Mouse (Mus musculus): ENCODE measurements around the gene Uhrf2.

Gene Uhrf2

DNA sequence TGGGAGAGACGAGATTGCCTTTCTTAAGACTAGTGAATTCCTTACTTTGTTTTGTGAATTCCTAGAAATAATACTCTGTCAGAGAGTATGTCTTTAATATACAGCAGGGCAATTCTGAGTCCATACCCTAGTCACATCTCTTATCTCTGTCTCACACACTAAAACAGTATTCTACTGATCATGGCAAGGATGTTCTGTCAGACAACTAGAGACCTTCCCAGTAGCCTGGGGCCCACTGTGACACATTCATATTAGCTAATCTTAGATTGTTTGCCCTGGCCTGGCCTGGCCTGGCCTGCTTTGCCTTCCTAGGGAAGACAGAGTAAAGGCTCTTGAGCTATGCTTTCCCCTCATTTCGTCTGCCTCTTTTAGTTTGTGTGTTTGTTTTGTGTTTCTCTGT is 20.3 kb downstream of the Uhrf2 start:
- DNase-seq (ENCODE audit: low spot score in 2 of 2) = no peak

DNA sequence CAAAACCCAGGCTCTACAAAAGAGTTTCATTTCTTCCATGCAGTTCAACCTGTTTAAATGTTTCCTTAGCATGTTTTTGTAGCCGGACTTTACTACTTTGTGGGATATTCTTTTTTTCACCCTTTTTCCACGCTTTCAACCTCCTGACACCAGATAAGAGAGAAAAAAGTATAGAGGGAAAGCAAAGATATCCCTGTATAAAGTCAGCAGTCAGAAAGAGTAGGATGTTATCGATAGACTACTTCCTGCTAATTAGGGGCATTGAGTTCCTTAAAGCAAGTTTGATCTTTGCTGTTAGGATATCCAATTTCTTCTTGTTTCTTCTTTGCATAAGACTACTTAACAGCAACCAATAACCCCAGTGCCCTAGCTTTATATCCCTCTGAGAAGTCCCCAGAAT is 21.2 kb downstream of the Uhrf2 start:
- no peak for DNase-seq (ENCODE audit: low spot score in 2 of 2)

DNA sequence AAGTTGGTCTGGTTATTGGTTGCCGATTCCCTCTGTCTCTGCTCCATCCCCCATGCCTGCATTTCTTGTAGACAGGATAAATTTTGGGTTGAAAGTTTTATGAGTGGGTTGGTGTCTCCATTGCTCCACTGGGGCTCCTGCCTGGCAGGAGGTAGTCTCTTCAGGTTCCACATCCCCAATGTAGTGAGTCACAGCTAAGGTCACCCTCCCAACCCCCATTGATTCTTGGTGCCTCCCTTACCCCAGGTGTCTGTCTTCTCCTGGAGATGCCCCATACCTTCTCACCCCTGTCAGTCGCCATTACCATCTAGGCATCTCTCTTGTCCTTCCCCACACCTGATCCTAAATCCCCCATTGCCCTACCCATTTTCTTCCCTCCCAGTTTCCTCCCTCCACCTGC is 23.9 kb downstream of the Uhrf2 start:
- DNase-seq (ENCODE audit: low spot score in 2 of 2) = no peak

DNA sequence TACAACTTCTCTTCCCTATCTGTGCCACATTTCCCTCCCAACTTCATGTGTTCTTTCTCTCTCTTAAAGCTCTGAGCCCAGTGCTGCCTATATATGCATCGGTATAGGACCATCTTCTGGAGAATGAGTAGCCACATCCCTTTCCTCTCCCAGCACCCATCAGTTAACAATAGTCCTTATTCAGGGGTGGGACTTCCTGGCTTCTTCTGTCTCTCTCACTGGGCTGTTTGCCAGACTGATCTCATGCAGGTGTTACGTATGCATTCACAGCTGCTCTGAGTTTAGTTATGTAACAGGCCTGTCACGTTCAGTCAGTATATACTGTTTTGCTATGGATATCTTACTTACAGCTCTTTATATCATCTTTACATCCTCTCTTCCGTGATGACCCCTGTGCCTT is 35.5 kb downstream of the Uhrf2 start:
- DNase-seq (ENCODE audit: low spot score in 2 of 2) = no peak

DNA sequence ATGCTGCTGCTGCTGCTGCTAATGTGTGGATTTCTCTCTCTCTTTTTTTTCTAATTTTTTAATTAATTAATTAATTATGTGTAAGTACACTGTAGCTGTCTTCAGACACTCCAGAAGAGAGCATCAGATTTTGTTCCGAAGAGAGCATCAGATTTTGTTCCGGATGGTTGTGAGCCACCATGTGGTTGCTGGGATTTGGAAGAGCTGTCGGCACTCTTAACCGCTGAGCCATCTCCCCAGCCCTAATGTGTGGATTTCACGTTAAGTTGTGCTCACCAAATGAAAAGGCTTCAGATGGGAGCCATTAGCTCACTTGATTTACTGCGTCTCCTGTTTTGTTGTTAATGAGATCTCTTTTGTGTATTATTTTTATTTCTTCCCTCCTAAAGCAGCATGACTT is 59.9 kb downstream of the Uhrf2 start:
- DNase-seq (ENCODE audit: low spot score in 2 of 2) = no peak

DNA sequence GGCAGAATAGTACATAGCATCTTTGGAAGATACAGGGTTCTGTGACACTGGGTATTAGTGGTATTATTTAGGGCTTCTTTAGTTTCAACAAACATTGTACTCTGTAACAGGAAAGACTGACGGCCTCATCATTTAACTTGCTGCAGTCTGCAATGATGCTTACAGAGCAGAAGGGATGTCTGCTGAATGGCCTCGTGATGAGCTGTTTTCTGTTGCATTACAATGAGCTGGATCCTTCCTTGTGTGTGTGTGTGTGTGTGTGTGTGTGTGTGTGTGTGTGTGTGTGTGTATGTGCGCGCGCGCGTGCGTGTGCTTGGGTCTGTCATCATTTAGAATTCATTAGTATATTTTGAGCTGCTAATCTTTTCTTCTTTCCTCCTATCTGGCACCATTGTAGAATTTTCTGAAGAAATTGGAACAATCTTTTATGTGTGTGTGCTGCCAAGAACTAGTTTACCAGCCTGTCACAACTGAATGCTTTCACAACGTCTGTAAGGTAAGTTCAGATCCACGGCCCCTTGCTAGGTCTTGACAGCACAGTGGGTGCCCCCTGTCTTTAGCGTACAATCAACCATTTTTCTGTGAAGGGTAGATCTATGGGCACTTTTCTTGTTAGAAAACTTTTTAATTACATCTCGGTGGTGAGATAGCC is 61.5 kb downstream of the Uhrf2 start:
- no peak for DNase-seq (ENCODE audit: low spot score in 2 of 2)

DNA sequence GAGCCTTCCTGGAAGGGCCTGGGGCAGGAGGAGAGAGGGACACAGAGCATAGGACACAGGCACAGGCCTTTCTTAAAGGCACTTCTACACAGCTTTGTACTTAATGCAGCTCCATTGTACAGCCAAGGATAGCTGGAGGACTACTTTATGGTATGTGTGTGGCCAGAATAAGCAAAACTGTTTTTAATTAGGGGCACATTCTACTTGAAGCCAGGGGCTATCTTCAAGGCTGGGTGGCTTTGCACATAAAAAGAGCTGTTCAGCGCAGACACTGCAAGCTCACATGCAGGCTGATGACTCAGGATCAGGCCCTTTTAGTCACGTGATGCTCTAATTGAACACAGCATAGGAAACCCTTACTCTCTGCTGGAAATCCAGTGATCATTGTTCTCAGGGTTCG is 65.9 kb downstream of the Uhrf2 start:
- no peak for DNase-seq (ENCODE audit: low spot score in 2 of 2)

DNA sequence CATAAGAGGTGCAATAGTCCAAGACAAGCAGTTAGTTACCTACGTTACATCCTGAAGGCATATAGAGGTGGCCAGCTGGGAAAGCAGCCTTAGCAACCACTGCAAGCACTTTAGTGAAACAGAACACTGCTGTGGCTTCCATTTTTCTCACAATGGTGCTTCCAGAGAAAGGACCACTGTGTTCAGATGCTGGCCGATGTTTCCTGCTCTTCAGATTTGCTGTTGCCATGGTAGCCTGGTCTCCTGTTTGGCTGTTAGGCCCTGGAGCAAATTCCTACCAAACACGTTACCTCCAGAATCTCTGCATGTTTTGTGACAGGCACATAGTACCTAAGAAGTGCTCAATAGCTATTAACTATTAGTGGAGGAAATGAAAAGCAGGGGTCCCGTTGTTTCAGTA is 66.7 kb downstream of the Uhrf2 start:
- DNase-seq (ENCODE audit: low spot score in 2 of 2) = no peak

DNA sequence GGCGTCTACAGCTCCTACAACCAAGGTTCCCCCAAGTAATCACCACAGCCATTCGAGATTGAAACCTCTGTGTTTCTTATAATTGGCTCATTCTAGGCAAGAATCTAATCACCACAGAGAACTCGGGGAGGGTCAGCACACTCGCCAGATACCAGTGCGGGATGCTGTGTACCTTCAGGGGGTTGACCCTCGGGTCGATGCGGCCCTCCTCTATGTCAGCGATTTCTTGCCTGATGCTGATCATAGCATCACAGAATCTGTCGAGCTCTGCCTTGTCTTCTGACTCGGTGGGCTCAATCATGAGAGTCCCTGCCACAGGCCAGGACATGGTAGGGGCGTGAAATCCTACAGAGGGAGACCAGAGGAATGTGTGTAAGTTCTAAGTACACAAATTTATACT is 70.3 kb downstream of the Uhrf2 start:
- DNase-seq (ENCODE audit: low spot score in 2 of 2) = no peak

DNA sequence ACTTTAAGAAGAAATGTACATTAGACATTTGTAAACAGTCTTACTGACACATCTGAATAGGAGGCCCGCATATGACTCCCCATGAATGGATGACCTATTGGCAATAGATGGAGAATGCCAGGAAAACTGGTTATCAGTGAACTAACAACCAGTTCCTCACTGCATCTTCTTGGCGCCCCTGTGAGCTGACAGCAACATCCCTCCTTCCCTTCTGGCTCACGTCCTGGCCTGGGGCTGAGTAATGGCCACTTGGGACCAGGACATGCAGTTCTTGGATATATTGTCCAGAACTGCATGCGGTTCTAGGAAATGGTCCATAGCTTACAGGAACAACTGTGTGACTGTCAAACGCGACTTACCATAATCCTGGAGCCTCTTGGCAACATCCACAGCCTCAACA is 72.3 kb downstream of the Uhrf2 start:
- no peak for DNase-seq (ENCODE audit: low spot score in 2 of 2)

DNA sequence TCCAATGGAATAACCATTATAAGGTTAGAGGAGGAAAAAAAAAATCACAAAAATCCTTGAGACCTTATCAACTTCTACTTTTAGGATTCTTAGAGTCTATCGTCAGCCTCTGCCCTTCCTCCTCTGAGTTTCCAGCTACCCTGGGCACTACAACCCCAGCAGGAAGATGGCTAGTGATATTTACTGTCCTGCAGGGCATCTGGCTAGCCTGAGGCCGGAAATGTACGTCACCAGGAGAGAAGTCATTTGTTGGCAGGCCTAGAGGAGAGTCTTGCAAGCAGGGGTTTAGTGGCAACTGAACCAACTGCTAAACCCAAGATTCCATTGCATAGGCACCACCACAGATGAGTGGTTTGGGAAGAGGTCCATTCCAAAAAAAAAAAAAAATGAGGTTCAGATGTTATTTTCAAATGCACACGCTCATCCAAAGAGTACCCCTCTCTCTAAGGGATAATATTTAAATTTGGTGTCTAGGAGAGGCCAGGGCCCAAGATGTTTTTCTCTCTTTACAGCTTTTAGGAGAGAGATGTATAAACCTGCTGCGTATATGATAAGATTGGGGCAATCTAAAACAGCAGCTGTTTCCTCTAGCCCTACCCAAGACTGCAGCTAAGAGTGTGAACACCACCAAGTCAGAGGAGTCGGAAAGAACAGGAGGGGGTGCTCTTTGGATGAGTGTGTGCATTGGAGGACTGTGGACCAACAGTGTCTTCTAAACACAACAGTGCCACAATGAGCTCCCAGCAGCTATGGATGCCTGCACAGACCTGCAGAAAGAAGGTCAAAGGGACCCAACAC is 74.9 kb downstream of the Uhrf2 start:
- DNase-seq (ENCODE audit: low spot score in 2 of 2) = no peak

DNA sequence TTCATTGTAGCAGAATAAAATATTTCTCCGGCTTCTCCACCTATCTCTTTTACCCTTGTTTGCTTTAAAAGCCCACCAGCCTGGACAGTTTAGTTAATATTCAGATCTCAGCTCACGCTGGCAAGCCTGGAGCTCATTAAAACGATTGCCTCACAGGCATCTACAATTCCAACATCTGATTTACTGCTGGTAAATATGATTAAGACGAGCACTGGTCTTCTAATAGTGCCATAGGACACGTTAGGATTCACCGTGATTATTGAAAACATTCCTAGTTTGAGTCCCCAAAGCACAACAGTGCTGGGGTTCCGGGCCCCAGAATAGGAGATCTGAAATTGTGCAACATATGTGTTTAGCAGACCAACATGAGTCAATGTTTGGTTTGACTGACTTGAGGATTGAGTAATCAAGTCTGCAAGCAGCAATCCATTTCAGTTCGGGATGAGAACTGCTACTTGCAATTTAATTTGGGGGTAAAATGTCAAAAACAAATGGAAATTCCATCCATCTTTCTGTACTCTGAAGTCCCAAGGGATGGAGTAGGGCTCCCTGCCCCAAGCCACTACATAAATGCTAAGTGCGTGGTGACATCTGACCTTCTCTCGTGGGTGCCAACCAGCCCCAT is 77.0 kb downstream of the Uhrf2 start:
- DNase-seq (ENCODE audit: low spot score in 2 of 2) = peak; percentile 18 to 26

DNA sequence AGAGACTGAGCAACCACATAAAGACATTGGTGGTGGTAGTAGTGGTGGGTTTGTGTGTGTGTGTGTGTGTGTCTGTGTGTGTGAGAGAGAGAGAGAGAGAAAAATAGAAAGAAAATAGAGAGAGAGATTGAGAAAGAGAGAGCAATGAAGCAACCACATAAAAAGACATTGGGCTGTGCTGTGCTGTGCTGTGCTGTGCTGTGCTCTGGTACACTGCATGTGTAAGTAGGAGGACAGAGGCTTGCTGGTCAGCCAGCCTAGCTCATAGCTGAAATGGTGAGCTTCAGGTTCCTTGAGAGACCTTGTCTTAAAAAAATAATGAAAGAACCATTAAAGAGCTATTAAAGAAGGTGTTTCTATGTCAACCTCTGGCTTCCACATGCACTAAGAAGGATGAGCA is 78.3 kb downstream of the Uhrf2 start:
- DNase-seq (ENCODE audit: low spot score in 2 of 2) = no peak

DNA sequence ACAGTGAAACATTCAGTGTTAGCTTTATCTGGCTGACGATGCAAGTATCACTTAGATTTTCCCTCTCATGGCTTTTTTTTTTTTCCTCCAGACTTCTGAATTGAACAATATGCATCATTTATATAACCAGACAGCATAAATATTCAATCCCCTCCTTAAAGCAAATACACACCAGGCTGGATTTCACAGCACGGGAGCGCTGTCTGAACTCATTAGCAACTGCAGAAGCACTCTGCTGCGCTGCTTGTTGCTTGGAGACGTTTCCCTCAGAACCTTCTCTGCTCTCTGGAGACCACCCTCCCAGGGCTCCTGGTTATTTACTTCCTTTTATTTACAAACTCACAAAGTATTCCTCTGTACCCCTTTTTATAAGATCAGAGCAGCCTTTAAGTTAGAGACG is 78.8 kb downstream of the Uhrf2 start:
- DNase-seq (ENCODE audit: low spot score in 2 of 2) = no peak

DNA sequence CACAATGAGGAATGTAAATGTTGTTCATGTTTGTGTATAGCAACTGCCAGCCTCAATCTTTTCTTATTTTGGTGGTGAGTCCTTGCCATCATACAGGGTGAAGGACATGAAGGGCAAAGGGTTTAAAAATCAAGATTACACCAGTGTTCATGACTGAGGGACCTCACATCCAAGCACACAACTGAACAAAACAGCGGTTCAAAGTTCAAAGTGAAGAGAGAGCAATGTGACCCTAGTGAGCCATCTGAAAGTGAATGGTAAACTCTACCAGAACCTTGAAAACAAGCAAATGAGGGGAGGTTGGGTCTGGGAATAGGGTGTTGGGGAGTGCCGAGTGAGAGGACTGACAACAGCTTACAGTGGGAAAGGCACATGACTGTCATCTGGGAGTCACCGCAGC is 81.1 kb downstream of the Uhrf2 start:
- DNase-seq (ENCODE audit: low spot score in 2 of 2) = no peak

DNA sequence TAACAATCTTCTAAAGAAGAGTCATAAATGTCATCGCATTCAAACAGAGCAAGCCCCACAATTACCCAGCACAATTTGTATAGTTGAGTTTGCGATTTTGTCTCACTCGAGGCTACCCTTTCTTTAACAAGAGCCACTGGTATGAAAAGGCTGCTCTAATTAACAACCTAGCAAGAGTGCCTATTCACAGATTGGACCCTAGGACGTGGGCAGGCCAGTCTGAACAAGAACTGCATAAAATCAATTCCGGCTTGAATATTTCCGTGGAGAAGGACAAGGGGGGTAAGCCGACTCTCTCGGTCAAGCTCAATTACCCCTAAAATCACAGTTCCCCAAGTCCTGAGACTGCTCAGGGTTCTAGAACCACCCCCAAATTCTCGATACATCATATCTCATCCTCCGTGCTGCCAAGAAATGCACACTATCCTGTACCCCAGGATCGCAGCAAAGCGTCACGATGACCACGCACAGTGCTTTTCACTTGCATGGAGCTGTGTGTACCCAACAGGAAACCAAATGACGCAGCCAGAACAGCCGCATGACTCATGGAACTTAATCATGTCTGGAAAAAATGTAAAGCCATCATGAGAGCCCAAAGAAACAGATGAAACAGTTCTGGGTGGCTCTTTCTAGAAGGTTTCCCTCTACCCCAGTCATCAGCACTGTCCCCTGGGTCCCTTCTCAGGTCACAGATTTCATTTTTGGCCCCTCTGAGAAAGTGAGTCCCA is 82.8 kb downstream of the Uhrf2 start:
- DNase-seq (ENCODE audit: low spot score in 2 of 2) = no peak

DNA sequence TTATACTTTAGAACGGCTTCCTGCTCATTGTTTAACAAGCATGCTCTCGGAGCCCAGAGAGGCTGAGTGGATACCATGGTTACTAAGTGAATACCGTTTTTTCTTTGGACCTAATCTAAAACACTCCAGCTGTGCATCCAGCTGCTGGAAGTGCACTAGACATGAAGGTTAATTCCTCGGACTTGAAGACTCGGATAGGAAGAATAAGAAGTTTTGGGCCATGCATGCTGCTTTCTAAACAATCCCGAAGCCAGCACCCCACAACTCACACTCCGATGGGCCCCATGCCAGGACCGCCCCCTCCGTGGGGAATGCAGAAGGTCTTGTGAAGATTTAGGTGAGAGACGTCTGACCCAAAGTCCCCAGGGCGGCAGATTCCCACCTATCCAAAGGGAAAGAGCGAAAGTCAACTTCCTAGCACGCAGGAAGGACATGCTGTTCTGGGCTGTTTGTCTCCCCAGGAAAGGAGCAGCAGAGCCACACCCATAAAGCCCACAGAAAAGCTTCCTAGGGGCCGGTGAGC is 84.7 kb downstream of the Uhrf2 start:
- DNase-seq (ENCODE audit: low spot score in 2 of 2) = no peak

DNA sequence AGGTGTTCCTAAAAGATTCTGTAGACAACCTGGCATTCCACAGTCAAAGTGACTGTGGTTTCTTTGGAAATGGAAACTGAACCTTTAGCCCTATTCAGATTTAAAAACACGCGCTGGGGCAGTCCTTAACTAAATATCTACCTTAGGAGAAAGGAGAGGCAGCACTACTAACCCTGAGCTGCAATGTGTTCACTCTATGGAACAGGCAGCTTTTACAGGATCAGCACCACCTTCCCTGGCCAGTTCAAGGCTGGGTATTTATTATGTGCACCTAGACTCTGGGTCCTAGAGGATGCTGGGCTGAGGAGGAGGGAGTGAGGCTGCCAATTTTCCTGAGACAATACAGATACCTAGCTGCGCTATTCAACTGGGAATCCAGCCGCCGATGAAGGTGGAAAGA is 85.3 kb downstream of the Uhrf2 start:
- DNase-seq (ENCODE audit: low spot score in 2 of 2) = no peak

DNA sequence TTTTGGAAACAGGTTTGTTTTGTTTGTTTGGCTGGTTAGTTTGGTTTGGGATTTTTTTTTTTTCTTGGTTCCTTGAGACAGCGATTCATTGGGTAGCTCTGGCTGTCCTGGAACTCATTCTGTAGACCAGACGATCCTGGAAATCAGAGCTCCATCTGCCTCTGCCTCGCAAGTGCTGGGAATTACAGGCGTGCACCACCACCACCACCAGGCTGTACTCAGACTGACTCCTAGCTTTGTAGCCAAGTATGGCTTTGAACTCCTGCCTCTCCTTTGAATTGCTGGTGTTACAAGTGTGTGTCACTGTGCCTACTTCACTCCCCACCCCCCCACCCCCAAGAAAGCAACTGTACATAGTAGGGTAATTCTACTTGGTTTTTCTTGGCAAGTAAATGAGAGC is 86.9 kb downstream of the Uhrf2 start:
- DNase-seq (ENCODE audit: low spot score in 2 of 2) = no peak

DNA sequence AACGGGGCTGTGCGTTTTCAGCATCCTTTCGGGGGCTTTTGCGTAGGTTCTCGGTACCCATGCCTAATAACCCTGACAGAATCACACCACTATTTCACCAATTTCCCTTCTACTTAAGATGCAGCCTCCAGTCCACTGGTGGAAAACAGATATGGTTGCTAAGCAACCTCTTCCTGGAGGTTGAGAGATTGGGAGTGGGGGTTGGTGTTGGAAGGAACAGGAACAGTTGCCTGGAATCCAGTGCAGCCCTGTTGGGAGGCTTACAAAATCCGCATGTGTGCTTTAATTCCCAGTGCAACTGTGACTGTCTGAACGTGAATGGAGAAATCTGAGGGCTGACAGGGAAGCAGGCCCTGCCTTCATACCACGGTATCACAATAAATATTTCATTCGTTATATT is 87.5 kb downstream of the Uhrf2 start:
- no peak for DNase-seq (ENCODE audit: low spot score in 2 of 2)

DNA sequence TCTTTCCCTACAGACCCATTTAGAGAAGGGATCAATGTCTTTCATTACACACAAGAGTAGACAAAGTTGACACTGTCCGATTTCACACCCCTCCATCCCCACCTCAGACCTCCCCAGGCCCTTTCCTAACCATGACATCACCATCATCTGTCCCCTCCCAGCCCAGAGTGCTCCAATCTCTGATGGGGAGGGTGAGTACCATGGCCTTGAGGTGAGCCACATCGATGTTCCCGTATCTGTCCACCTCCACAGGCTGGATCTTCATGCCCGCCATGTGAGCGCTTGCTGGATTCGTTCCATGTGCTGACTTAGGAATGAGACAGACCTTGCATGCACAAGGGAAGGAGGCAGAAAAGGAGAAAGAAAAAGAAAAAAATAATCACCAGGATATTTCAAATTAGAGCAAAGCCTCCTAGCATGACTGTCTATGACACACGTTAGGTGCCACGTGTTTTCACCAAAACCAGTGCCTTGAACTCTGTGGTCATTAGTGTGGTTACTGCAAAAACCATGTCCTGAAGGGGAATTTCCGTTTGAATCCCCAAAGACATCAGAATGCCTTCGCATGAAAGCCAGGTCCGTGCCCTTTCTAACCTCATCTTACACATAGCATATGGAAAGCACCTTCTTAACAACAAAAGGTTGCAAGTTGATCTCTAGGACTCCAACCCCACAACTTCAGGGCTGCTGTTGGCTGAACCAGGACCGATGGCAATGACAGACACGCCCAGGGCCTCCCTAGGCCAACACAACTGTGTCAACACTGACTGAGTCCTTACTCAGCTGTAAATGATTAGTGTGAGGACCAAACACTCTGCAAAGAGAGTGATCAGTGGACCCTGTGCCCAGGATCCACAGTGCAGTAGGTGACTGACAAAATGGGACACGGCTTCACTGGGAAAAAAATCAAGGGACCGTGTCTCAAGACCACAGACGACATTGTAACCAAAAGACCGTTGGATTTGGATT is 88.3 kb downstream of the Uhrf2 start:
- no peak for DNase-seq (ENCODE audit: low spot score in 2 of 2)

Measured in urinary bladder, postnatal 36 days (tissue).